Mouse (Mus musculus): ENCODE results near the gene Wdr44. TPM values are rescaled to one million over a fixed set of nuclear protein-coding genes. Genes with fewer than 3 reads are reported as not detected.
"Not testable (repeated sequence)": the region's sequence is repeated elsewhere in the genome, so short reads cannot be mapped to it uniquely, and the experiment has no call there.

Gene Wdr44
- polyA plus RNA-seq, 2 experiments: 2.2 to 4.5 TPM

DNA sequence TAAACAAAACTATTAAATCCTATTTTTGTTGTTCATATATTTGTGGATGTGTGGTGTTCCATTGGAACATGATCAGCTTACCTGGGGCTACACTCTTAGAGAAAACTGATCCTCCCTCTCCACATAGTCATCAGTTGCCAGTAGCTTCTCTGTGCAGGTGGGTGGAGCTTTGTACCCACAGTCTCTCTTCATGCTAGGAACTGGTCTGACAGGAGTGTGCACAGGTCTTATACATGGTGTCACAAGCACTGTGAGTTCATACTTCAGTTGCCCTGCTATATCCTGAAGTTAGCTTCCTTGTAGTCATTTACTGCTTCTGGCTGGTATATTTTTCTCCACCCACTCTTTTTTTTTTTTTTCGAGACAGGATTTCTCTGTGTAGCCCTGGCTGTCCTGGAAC is 61.8 kb downstream of the Wdr44 start:
- H3K27me3 ChIP-seq (ENCODE audit: control insufficient read depth, insufficient read depth, low read length): no peaks in the 10 kb centered on the region
- H3K27ac ChIP-seq: no peak overlapping the region
- no peaks in the 10 kb centered on the region for H3K36me3 ChIP-seq (replicated peaks; ENCODE audit: control insufficient read depth, insufficient read depth, low read depth)
- no peak overlapping the region for H3K9ac ChIP-seq (replicated peaks)
- H3K4me3 ChIP-seq (ENCODE audit: insufficient read depth in 1 of 2, low read depth in 2 of 2, low read length in 2 of 2): no peak overlapping the region
- no peaks in the 10 kb centered on the region for H3K9me3 ChIP-seq (ENCODE audit: control insufficient read depth, low read length)
- DNase-seq (ENCODE audit: low read depth in 3 of 3, low spot score in 3 of 3) (no peak), ATAC-seq (ENCODE audit: insufficient read depth) (no peak)
- H3K4me2 ChIP-seq (ENCODE audit: low read depth): no peak overlapping the region
- WGBS (ENCODE audit: insufficient replicate concordance): 36% methylated on average over 1 of the region's 1 CpGs
- H3K4me1 ChIP-seq (replicated peaks; ENCODE audit: control insufficient read depth in 2 of 2, insufficient read depth in 2 of 2, low read length in 1 of 2): no peaks in the 10 kb centered on the region
- TF ChIP-seq CTCF (IDR thresholded peaks at IDR 0.05; ENCODE audit: low read depth) (no peak), EP300 (IDR thresholded peaks at IDR 0.05; ENCODE audit: low read depth) (no peak)

DNA sequence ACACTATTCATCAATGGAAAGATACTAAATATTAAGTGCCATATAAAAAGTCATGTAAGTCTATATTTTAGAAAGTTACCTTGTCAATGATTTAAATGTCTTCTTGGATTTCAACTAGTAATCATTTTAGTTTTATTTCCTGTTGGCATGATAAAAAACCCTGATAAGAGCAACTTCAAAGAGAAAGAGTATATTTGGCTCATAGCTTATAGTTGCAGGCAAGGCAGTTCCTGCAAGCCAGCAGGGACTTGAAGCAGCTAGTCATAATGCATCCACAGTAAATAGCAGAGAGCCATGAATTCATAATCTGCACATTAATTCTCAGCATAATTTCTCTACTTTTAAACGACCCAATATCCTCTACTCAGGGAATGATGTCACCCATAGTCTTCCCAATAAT is 75.0 kb downstream of the Wdr44 start:
- Histone ChIP-seq H3K27ac (no peak overlapping the region), H3K9ac (replicated peaks) (no peak overlapping the region), H3K4me1 (replicated peaks; ENCODE audit: control insufficient read depth in 2 of 2, insufficient read depth in 2 of 2, low read length in 1 of 2) (no peaks in the 10 kb centered on the region), H3K36me3 (replicated peaks; ENCODE audit: control insufficient read depth, insufficient read depth, low read depth) (no peaks in the 10 kb centered on the region), H3K9me3 (ENCODE audit: control insufficient read depth, low read length) (no peaks in the 10 kb centered on the region), H3K4me2 (ENCODE audit: low read depth) (no peak overlapping the region), H3K27me3 (ENCODE audit: control insufficient read depth, insufficient read depth, low read length) (no peaks in the 10 kb centered on the region), H3K4me3 (ENCODE audit: insufficient read depth in 1 of 2, low read depth in 2 of 2, low read length in 2 of 2) (no peak overlapping the region)
- ATAC-seq (ENCODE audit: insufficient read depth) (no peak), DNase-seq (ENCODE audit: low read depth in 3 of 3, low spot score in 3 of 3) (no peak)
- WGBS (ENCODE audit: insufficient replicate concordance): 74% methylated on average over 1 of the region's 1 CpGs
- TF ChIP-seq CTCF (IDR thresholded peaks at IDR 0.05; ENCODE audit: low read depth) (no peak), EP300 (IDR thresholded peaks at IDR 0.05; ENCODE audit: low read depth) (no peak)

DNA sequence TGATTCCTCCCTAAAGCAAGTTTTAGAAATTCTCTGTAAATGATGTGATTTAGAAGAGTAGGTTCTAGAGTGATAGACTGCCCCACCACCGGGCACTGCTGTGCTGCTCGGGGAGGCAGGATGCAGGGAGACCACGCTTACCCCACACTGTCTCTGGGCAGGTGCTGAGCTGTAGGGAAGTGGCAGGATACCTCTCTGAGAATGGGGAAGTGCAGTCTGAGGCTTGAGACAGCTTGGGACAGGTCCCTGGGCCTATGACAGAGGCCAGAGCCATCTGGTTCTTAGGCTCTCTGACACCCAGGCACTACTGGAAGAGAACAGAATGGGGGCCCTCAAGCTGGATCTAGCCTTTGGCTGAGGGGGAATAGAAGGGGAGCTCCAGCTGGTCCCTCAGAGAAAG is 114.3 kb downstream of the Wdr44 start:
- Histone ChIP-seq H3K4me3 (ENCODE audit: insufficient read depth in 1 of 2, low read depth in 2 of 2, low read length in 2 of 2) (no peak overlapping the region), H3K4me1 (replicated peaks; ENCODE audit: control insufficient read depth in 2 of 2, insufficient read depth in 2 of 2, low read length in 1 of 2) (no peaks in the 10 kb centered on the region), H3K9ac (replicated peaks) (no peak overlapping the region), H3K9me3 (ENCODE audit: control insufficient read depth, low read length) (no peaks in the 10 kb centered on the region), H3K27me3 (ENCODE audit: control insufficient read depth, insufficient read depth, low read length) (no peaks in the 10 kb centered on the region), H3K27ac (no peak overlapping the region), H3K4me2 (ENCODE audit: low read depth) (no peak overlapping the region), H3K36me3 (replicated peaks; ENCODE audit: control insufficient read depth, insufficient read depth, low read depth) (no peaks in the 10 kb centered on the region)
- ATAC-seq (ENCODE audit: insufficient read depth) (no peak), DNase-seq (ENCODE audit: low read depth in 3 of 3, low spot score in 3 of 3) (no peak)
- TF ChIP-seq CTCF (IDR thresholded peaks at IDR 0.05; ENCODE audit: low read depth) (no peak), EP300 (IDR thresholded peaks at IDR 0.05; ENCODE audit: low read depth) (no peak)
- WGBS (ENCODE audit: insufficient replicate concordance): 54% methylated on average over 3 of the region's 3 CpGs

DNA sequence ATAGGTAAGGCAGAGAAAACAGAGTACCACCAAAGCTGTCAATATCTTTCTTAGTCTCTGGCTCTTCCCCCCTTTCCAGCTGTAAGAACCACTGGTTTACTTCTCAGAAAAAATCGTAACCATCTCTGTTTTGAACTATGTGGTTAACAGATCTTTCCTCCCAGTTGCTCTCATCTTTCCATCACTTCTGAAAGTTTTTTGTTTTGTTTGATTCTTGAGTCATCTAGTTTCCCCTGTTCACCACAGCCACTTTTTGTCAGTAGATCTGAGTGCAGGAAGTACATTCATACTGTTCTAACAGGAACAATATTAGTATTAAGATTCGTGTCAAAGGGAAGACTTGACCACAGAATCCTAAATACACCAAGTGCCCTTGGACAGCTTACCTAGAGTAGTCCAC is 117.5 kb downstream of the Wdr44 start:
- H3K4me2 ChIP-seq (ENCODE audit: low read depth): no peak overlapping the region
- H3K4me1 ChIP-seq (replicated peaks; ENCODE audit: control insufficient read depth in 2 of 2, insufficient read depth in 2 of 2, low read length in 1 of 2): no peaks in the 10 kb centered on the region
- ATAC-seq (ENCODE audit: insufficient read depth) (no peak), DNase-seq (ENCODE audit: low read depth in 3 of 3, low spot score in 3 of 3) (no peak)
- no peaks in the 10 kb centered on the region for H3K9me3 ChIP-seq (ENCODE audit: control insufficient read depth, low read length)
- no peak for TF ChIP-seq EP300 (IDR thresholded peaks at IDR 0.05; ENCODE audit: low read depth)
- TF ChIP-seq CTCF (IDR thresholded peaks at IDR 0.05; ENCODE audit: low read depth): no peak
- no peaks in the 10 kb centered on the region for H3K36me3 ChIP-seq (replicated peaks; ENCODE audit: control insufficient read depth, insufficient read depth, low read depth)
- WGBS (ENCODE audit: insufficient replicate concordance): 59% methylated on average over 2 of the region's 2 CpGs
- H3K4me3 ChIP-seq (ENCODE audit: insufficient read depth in 1 of 2, low read depth in 2 of 2, low read length in 2 of 2): no peak overlapping the region
- no peak overlapping the region for H3K9ac ChIP-seq (replicated peaks)
- H3K27me3 ChIP-seq (ENCODE audit: control insufficient read depth, insufficient read depth, low read length): no peaks in the 10 kb centered on the region
- H3K27ac ChIP-seq: no peak overlapping the region

DNA sequence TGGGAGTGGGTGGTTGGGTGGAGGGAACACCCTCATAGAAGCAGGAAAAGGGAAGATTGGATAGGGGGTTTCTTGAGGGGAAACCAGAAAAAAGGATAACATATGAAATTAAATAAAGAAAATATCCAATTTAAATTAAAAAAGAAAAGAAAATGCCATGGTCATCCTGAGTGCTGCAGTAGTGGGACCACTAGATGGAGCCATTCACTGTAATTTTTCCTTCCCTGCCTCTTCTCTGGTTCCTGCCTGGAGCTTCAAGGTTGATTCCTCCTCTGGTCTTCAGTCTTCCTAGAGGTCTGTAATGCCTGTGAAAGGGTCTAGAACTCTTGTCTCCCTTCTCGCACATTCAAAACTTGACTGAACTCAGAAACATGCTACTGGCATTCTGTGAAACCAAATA is 120.4 kb downstream of the Wdr44 start:
- H3K27ac ChIP-seq; H3K36me3 ChIP-seq (replicated peaks; ENCODE audit: control insufficient read depth, insufficient read depth, low read depth); H3K9me3 ChIP-seq (ENCODE audit: control insufficient read depth, low read length); H3K9ac ChIP-seq (replicated peaks); H3K4me3 ChIP-seq (ENCODE audit: insufficient read depth in 1 of 2, low read depth in 2 of 2, low read length in 2 of 2); H3K4me2 ChIP-seq (ENCODE audit: low read depth); H3K27me3 ChIP-seq (ENCODE audit: control insufficient read depth, insufficient read depth, low read length); DNase-seq (ENCODE audit: low read depth in 3 of 3, low spot score in 3 of 3); ATAC-seq (ENCODE audit: insufficient read depth); H3K4me1 ChIP-seq (replicated peaks; ENCODE audit: control insufficient read depth in 2 of 2, insufficient read depth in 2 of 2, low read length in 1 of 2): not testable (repeated sequence)
- whole genome bisulfite sequencing (ENCODE audit: insufficient replicate concordance): 80% methylated on average over 1 of the region's 1 CpGs

DNA sequence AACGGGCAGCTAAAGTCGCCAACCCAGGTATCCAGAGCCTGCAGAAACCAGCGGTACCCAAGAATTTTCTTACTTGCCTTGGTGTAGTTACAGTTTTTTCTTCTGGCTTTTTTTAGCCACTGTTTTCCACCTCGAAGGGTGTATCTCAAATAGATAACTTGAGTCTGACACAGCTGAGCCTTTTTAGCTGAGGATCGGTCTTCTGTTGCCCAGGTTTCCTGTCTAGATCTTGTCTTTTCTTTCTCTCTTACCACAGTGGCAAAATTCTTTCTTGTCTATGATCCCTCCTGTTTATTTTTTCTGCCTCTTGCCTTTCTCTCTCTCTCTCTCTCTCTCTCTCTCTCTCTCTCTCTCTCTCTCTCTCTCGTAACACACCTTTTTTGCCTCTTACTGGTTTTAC is 130.0 kb downstream of the Wdr44 start:
- not testable (repeated sequence) for H3K27ac ChIP-seq; H3K27me3 ChIP-seq (ENCODE audit: control insufficient read depth, insufficient read depth, low read length); H3K9ac ChIP-seq (replicated peaks); H3K36me3 ChIP-seq (replicated peaks; ENCODE audit: control insufficient read depth, insufficient read depth, low read depth); H3K9me3 ChIP-seq (ENCODE audit: control insufficient read depth, low read length); ATAC-seq (ENCODE audit: insufficient read depth); H3K4me2 ChIP-seq (ENCODE audit: low read depth); H3K4me1 ChIP-seq (replicated peaks; ENCODE audit: control insufficient read depth in 2 of 2, insufficient read depth in 2 of 2, low read length in 1 of 2); DNase-seq (ENCODE audit: low read depth in 3 of 3, low spot score in 3 of 3); H3K4me3 ChIP-seq (ENCODE audit: insufficient read depth in 1 of 2, low read depth in 2 of 2, low read length in 2 of 2)
- WGBS (ENCODE audit: insufficient replicate concordance): 51% methylated on average over 6 of the region's 6 CpGs
